Mouse (Mus musculus) adrenal gland, postnatal 36 days (tissue): Measurements from ENCODE around the gene Lrig3. TPM values are rescaled to one million over a fixed set of nuclear protein-coding genes. Genes with fewer than 3 reads are reported as not detected.
A peak's percentile ranks its signal among the peaks of the same experiment; 100 is the strongest.

ENCODE experiments used
- DNase-seq, 2 experiments: peaks; one replicate each; pipeline ENCODE4 v3.0.0; 2021; ENCODE audit warnings: mixed read lengths in 1 of 2
- long read RNA-seq, 2 experiments: library from polyadenylated mRNA; stranded (forward); transcript quantifications; one replicate each; pipeline ENCODE4 v2.0.0; 2021; ENCODE audit warnings: borderline sequencing depth in 2 of 2
- total RNA-seq, 2 experiments: library from RNA; stranded (reverse); gene quantifications; 2 replicates each; pipeline ENCODE4 v1.2.3; 2021

Gene Lrig3
- 1 to 10 TPM; 4.7 to 5.9 TPM for total RNA-seq
- long read RNA-seq, experiment 1, full-length matches to known transcripts: 1 of 2 reads
- long read RNA-seq, experiment 1, partial matches to known transcripts: 1 of 2 reads
- long read RNA-seq, experiment 1, other reads (novel, unspliced or antisense): 0 of 2 reads
- long read RNA-seq, experiment 2, partial matches to known transcripts: 0 of 1 reads
- long read RNA-seq, experiment 2, other reads (novel, unspliced or antisense): 1 of 1 reads

- DNase-seq: peak; percentile 89 to 91
Observed at GRCm38 (mm10) chr10:125965968-125966480, at the start of gene Lrig3. Gene Lrig3, plus strand, starts transcription at chr10:125966168.

- DNase-seq: no peak
Observed at GRCm38 (mm10) chr10:125916781-125917180, 49.2 kb upstream of the Lrig3 start.

DNA sequence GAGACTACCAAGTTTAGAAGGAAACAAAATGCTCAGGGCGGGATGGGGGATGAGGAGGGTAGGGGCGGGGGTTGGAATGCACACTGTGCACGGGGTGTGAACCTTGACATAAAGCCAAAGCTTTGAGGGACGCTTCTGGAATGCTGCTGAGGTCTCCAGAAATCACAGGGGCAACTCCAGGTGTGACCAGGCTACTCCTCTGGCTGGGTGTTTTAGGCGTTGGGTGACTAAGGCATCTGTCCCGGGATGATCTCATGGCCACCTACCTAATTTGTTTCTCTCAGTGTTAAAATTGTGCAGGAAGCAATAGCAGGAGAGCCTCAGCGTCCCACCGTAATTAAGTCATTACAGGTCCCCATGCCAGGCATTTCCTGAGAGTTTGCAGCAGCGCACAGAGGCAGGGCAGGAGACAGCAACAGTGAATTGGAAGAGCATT lies 48.5 kb upstream of the Lrig3 start:
- DNase-seq: no peak

GRCm38 (mm10) chr10:125918994-125919393 lies 47.0 kb upstream of the Lrig3 start:
- DNase-seq: no peak

DNA sequence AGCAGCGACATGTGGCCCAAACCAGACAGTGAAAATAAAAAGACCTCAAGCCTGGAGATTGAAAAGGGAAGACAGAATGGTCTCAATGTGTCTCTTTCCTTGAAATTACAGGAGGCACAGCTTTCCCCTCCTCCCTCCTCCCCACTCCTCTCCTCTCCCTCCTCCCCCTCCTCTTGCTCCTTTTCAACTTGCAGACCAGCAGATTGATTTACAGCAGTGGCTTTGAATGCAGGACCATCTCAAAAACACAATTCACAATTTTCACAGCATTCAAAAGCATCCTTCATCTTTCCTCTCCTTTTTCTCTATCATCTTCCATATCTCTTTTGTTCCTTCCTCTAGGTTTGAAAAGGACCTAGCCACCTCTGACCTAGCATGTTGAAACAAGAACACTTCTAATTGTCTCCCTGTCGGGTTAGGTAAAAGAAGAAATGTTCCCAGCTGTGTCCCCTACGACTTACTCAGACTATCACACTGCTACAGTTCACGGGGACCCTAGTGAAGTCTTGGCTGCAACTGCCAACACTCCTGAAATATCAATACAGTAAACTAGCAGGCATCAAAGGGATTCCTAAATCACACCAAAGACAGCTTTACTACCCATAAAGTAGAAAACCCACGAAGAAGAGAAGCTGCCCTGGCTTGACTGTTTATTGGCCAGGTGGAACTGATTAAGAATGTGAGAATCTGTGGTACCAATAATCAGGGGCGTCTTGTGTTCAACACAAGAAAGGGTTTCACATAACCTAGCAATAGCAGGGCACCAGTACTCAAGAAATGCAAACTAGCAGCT lies 44.1 kb upstream of the Lrig3 start:
- no peak for DNase-seq

DNA sequence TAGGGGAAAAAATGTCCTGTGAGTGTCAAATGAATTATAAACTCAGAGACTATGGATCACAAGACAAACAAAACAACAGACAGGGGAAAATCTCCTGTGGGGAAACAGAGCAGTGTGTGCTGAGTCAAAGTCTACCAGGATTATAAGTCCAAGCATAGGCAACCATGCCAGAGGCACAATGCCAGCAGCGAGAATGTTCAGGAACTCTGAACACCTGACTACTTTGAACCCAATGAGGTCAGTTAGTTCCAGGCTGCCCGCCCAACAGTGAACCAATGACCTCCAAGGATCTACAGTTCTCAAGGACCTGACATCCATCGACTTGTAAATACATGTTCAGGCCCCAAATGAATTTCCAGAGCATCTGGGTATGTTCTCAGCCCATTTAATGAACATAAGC lies 36.0 kb upstream of the Lrig3 start:
- DNase-seq: peak in 1 of 2 experiments; percentile 6

- DNase-seq: no peak
Observed at GRCm38 (mm10) chr10:125933388-125933787, 32.6 kb upstream of the Lrig3 start.

DNA sequence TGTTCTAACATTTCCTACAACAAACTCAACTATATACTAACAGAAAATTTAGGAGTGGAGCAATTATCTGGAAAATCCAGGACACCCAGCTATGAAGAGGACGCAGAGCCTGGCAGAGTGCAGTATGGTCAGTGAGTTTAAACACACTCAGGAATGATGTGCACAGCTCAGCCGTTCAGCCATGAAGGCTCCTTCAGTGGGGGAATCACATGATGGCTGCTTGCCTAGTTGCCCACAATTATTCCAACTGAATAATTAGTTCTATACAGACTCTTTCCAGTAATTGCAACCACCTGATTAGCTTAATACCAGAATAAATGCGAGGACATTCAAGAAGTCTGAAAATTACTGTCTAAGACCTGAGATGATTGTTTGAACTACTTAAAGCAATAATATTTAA lies 31.9 kb upstream of the Lrig3 start:
- DNase-seq: no peak

GRCm38 (mm10) chr10:125937517-125938497 lies 28.2 kb upstream of the Lrig3 start:
- no peak for DNase-seq

DNA sequence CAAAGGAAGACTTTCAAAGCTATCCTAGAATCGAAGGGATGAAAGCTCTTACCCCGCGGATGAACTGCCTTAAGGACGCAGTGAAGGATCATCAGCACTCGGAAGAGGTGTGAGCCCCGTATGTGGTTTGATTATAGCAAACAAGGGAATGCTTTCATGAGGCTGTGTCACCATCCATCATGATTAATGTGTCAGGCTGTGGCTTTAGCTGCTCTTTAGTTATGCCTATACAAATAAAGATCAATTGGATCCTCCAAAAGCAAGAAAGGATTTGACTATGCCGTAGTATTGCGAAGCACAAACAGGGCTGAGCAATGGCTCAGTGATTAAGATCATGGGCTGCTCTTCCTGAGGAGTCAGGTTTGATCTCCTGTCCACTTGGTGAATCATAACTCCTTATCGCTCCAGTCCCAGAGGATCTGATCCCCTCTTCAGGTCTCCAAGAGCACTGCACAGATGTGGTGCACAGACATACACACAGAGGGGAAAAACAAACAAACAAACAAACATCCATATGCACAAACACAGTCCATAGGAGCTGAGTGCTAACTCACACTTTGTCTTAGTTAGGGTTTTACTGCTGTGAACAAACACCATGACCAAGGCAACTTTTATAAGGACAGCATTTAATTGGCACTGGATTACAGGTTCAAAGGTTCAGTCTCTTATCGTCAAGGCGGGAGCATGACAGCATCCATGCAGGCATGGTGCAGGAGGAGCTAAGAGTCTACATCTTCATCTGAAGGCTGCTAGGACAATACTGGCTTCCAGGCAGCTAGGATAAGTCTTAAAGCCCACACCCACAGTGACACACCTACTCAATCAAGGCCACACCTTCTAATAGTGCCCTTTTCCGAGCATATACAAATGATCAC lies 27.2 kb upstream of the Lrig3 start:
- DNase-seq: no peak

DNA sequence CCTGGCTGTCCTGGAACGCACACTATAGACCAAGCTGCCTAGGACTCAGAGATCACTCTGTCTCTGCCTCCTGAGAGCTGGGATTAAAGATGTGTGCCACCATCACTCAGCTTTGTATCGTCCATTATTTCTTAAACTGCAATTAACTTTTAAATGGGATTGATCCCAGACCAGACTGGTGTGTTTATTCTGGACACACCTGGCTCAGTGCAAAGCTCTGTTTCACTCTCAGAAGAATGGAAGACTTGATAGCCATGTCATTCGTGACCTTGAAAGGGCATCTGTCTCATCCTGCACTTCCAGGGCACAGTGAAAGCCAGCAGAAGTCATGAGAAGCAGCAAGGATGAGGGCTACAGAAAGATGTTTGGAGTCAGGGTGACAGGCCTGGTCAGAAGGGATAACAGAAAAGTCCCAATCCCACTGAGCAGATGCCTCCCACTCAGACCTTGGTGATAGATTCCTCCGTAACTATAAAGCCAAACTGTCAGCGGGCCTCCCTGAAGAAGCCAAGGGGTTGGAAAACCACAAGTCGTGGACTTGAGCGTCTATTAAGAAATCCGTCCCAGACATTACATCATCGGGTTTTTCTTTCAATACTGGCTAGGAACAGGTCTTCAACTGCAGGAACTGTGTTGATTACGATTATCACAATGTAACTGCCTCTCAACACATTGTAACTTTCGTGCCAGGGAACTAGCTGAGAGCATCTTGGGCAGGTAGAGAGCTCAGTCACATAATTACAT lies 25.5 kb upstream of the Lrig3 start:
- no peak for DNase-seq

- no peak for DNase-seq
Observed at GRCm38 (mm10) chr10:125943098-125943497, 22.9 kb upstream of the Lrig3 start.

DNA sequence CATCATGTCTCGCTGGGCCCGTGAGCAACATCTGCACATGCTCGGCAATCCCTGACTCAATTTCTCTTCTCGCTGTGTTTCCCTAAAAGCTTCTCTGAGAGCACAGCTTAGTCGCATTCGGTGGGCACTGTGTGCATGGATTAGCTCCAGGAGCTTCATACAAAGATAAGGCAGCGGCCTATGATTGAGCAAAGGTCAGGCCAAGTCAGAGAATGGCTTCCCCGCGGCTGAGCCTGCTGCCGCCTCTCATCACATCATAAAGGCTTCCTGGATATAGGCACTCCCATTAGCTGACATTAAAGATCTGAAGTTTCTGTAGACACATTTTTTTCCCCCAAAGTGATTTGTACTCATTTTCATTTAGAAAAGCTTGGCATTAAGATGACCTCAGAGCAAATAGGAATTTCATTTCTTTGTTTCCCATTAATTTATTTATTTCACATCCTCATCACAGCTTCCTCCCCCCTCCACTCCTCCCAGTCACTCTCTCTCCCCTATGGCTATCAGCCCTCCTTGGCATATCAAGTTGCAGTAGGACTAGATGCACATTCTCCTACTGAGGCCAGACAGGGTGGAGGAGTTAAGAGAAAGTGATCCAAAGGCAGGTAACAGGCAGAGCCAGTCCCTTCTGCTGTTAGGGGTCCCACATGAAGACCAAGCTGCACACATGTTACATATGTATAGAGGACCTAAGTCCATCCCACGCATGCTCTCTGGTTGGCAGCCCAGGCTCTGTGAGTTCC lies 21.0 kb upstream of the Lrig3 start:
- DNase-seq: no peak

- DNase-seq: peak in 1 of 2 experiments; percentile 11
Observed at GRCm38 (mm10) chr10:125948842-125949474, 17.0 kb upstream of the Lrig3 start.

DNA sequence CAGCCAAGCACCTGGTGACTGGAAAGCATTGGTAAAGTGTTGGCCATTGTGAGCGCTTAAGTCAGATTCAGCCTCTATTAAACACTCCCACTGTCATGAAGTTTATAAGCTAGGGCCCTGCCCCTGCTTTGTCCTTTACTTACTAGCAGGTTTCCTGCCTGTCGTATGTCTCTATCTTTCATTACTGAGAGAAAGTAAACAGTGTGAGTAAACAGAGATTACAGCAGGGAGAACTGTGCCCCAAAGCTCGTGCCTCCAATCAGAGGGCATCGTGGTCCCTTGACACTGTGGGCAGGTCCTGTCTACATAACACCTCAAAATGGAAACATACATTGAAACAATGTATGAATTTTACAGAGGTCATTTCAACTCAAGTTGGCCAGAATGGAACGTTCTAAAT lies 14.3 kb upstream of the Lrig3 start:
- no peak for DNase-seq

GRCm38 (mm10) chr10:125954343-125954742 lies 11.6 kb upstream of the Lrig3 start:
- no peak for DNase-seq

DNA sequence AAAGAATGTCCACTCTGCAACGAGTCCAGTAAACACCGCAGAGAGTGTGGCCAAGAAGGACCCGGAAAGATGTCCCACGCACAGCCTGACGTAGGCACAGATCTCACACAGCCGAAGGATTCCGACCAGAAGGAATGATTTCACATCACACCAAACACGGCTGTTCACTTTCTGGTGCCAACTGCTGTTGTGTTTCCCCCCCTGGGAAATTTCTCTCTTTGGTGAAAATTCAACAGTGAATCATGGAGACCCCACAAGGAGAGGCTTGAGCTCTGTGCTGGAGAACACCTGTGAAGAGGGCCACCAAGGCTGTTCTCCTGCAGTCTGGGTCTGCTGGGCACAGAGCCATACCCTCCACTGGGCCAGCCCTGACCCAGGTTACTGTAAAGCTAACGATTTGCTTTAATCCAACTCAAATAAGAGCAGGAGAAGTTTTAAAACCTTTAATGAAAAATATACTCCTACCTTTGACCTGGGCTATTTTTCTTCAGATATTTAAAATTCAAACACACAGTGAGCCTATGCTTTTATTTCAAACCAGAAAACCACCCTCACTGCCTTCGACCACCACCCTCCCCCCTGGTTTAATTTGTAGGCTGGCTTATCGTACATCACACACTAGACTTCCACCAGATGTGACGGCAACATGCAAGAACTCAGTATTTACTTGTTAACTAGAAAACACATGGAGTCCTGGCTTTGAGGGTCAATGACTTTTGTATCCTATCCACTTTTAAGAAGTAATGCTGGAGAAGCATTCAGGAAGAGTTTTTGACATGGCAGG lies 11.0 kb upstream of the Lrig3 start:
- DNase-seq: no peak

GRCm38 (mm10) chr10:125961411-125962107 lies 4.4 kb upstream of the Lrig3 start:
- no peak for DNase-seq
